Mouse (Mus musculus) retina, postnatal 1 day (tissue): ENCODE measurements around the gene Gnpat.
"Not testable (repeated sequence)": the region's sequence is repeated elsewhere in the genome, so short reads cannot be mapped to it uniquely, and the experiment has no call there.

Source experiments
- DNase-seq: peaks from one replicate; pipeline ENCODE4 v3.0.0-alpha.2; 2012

Gene Gnpat

GRCm38 (mm10) chr8:124862321-124863162 is at the start of gene Gnpat, which contains the start of gene 2810004N23Rik:
Gene Gnpat (plus strand): TSS chr8:124863033.
Gene 2810004N23Rik (minus strand): TSS chr8:124863120.
- peak; percentile 96 for DNase-seq

- no peak for DNase-seq
Observed at GRCm38 (mm10) chr8:124813326-124813725, 49.5 kb upstream of the Gnpat start.

- no peak for DNase-seq
Observed at GRCm38 (mm10) chr8:124815870-124816269, 47.0 kb upstream of the Gnpat start.

GRCm38 (mm10) chr8:124816866-124817265 is 46.0 kb upstream of the Gnpat start:
- DNase-seq, result no peak

GRCm38 (mm10) chr8:124817361-124817760 is 45.5 kb upstream of the Gnpat start:
- DNase-seq, result no peak

GRCm38 (mm10) chr8:124819612-124820115 is 43.2 kb upstream of the Gnpat start:
- no peak for DNase-seq

- DNase-seq, result no peak
Observed at GRCm38 (mm10) chr8:124820125-124820524, 42.7 kb upstream of the Gnpat start.

- DNase-seq, result no peak
Observed at GRCm38 (mm10) chr8:124823497-124823896, 39.3 kb upstream of the Gnpat start.

GRCm38 (mm10) chr8:124826658-124827057 is 36.2 kb upstream of the Gnpat start:
- no peak for DNase-seq

- DNase-seq, result peak; percentile 81
Observed at GRCm38 (mm10) chr8:124827387-124827786, 35.4 kb upstream of the Gnpat start.

GRCm38 (mm10) chr8:124828561-124829240 is 34.1 kb upstream of the Gnpat start:
- no peak for DNase-seq

- DNase-seq, result no peak
Observed at GRCm38 (mm10) chr8:124830050-124830449, 32.8 kb upstream of the Gnpat start.

GRCm38 (mm10) chr8:124831531-124831930 is 31.3 kb upstream of the Gnpat start:
- no peak for DNase-seq

GRCm38 (mm10) chr8:124831941-124832340 is 30.9 kb upstream of the Gnpat start:
- DNase-seq, result no peak

- no peak for DNase-seq
Observed at GRCm38 (mm10) chr8:124833430-124834205, 29.2 kb upstream of the Gnpat start.

GRCm38 (mm10) chr8:124835848-124836247 is 27.0 kb upstream of the Gnpat start:
- DNase-seq, result no peak

GRCm38 (mm10) chr8:124836273-124836672 is 26.6 kb upstream of the Gnpat start:
- no peak for DNase-seq

GRCm38 (mm10) chr8:124836907-124837306 is 25.9 kb upstream of the Gnpat start:
- no peak for DNase-seq

GRCm38 (mm10) chr8:124837956-124838355 is 24.9 kb upstream of the Gnpat start:
- no peak for DNase-seq

- DNase-seq, result no peak
Observed at GRCm38 (mm10) chr8:124839371-124839770, 23.5 kb upstream of the Gnpat start.

GRCm38 (mm10) chr8:124840900-124841299 is 21.9 kb upstream of the Gnpat start:
- DNase-seq, result no peak

- DNase-seq, result no peak
Observed at GRCm38 (mm10) chr8:124841775-124842174, 21.1 kb upstream of the Gnpat start.

- DNase-seq, result not testable (repeated sequence)
Observed at GRCm38 (mm10) chr8:124842929-124843328, 19.9 kb upstream of the Gnpat start.
